Mouse (Mus musculus): ENCODE results near the gene Tmem63c.

Tmem63c gene

GRCm38 (mm10) chr12:87131619-87132018 lies 110.5 kb downstream of the Tmem63c start:
- peak in 1 of 2 experiments; percentile 44 for DNase-seq (ENCODE audit: low spot score in 2 of 2)

DNA sequence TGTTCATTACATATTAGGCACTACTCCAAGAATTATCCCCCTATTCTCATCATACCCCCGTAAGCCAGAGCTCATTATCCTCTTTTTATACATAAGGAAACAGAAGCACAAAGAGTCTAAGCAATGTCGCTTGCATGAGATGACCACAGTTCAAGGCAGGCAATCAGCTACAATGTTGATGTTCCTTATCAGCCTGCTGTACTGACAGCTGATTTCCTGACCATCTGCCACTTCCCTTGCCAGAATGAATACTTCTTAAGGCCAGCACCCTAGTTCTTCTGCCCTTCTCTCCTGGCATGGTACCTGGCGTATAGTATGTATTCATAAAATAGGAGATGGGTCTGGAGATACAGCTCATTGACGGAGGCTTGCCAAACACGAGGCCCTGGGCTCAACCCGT lies 111.1 kb downstream of the Tmem63c start:
- no peak for DNase-seq (ENCODE audit: low spot score in 2 of 2)

DNA sequence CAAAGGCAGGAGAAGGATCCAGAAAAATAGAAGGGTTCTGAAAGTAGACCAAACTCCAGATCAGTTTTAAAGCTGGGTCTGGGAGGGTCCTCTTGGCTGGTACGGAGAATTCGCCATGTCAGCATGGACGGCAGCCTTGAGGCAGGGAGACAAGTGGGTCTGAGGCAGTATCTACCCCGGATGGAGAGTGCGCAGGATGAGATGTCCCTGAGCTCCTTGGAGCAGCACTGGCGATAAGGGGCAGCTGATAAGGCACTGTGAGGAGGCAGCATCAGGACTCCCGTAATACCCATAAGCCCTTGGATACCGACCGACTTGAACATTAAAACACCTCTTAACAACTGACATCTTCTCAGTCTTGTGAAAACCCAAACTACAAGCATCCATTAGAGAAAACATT lies 111.6 kb downstream of the Tmem63c start:
- DNase-seq (ENCODE audit: low spot score in 2 of 2) = no peak

DNA sequence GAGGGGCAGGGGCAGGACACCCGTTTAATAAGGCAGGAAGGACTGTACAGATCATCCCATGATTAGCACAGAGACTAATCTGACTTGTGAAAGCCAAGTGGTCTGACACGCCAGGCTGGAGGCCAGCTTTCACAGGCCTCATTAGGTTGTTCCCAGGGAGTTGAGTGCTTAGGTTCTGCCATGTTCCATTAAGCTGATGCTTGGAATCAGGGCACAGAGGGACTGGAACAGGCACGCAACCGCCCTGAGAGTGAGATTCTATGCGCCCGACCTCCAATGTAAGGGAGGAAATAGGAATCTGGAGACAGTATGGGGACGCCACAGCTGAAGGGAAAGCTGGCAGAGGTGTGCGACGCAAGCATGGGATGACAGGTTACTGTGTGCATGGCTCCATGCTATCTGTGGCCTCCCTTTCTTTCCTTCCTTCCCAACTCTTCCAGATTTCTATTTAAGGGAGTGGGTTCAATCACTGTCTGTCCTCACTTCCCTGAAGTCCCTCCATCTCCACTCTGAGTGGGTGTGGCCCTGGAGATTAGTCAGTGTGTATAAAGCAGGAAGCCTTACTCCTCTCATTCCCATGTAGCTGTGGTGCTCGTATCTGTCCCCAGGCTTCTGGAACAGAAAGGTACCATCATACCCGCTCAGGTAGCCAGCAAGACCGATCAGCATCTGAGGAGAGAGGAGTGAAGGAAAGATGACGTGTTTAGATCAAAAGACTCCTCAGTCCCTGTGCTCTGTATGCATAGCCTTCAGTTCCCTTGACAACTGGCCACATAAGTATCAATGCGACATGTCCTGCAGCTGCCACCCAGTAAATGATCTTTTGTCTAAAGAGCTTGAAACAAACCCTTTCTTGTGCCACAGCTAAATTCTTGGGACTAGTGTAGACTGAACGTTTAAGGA lies 116.5 kb downstream of the Tmem63c start:
- DNase-seq (ENCODE audit: low spot score in 2 of 2) = no peak

- DNase-seq (ENCODE audit: low spot score in 2 of 2) = no peak
These were observed 117.2 kb downstream of the Tmem63c start for GRCm38 (mm10) chr12:87138342-87138701.

DNA sequence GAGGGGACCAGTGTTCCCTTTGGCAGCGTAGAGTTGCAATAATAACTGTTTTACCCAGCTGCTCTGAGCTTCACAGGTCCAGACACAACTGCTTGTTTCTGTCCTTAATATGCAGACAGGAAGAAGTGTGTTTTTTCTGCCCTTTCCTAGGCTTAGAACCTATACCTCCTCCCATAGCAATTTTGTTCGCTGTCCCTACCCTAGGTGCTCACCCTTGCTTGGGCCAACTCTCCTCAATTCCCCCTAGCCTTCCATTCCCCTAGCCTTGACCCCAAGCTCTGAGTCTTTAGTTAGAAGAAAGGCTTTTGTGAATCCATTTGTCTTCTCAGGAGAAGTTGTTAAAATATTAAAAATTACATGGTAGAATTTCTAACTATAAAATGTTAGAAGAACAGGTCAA lies 117.6 kb downstream of the Tmem63c start:
- no peak for DNase-seq (ENCODE audit: low spot score in 2 of 2)
